Mouse (Mus musculus) heart, embryonic 11.5 days (tissue): Measurements from ENCODE around the gene Slc29a4. TPM values are rescaled to one million over a fixed set of nuclear protein-coding genes. Genes with fewer than 3 reads are reported as not detected.

Source experiments
- ATAC-seq: fragments of 200-750 bp; cut with Nextera tagmentation; replicated peaks from 2 replicates; pipeline ENCODE4 v1.8.0; 2017; ENCODE audit warnings: moderate library complexity; ENCODE audit not compliant: insufficient number of reproducible peaks, low FRiP score, low TSS enrichment
- H3K27ac ChIP-seq: fragments of 300-500 bp; sonication (generic); 2 replicates; pipeline ENCODE4 v1.5.1; 2014; ENCODE audit warnings: mild to moderate bottlenecking, low read depth, low read length
- H3K27me3 ChIP-seq: fragments of 300-500 bp; sonication (generic); 2 replicates; pipeline ENCODE4 v1.6.1; 2014; ENCODE audit warnings: mild to moderate bottlenecking, low read length, mixed read lengths; ENCODE audit not compliant: control insufficient read depth, insufficient read depth
- H3K36me3 ChIP-seq: fragments of 300-500 bp; sonication (generic); 2 replicates; pipeline ENCODE4 v1.6.1; 2014; ENCODE audit warnings: mild to moderate bottlenecking, low read length, moderate library complexity, mixed read lengths; ENCODE audit not compliant: control insufficient read depth, insufficient read depth
- H3K4me1 ChIP-seq: fragments of 300-500 bp; sonication (generic); 2 replicates; pipeline ENCODE4 v1.6.1; 2014; ENCODE audit warnings: low read length; ENCODE audit not compliant: control insufficient read depth, insufficient read depth
- H3K4me2 ChIP-seq: fragments of 300-500 bp; sonication (generic); 2 replicates; pipeline ENCODE4 v1.6.1; 2014; ENCODE audit warnings: mild to moderate bottlenecking, moderate library complexity
- H3K4me3 ChIP-seq: fragments of 300-500 bp; sonication (generic); 2 replicates; pipeline ENCODE4 v1.5.1; 2014; ENCODE audit warnings: low read depth, low read length
- H3K9ac ChIP-seq: fragments of 300-500 bp; sonication (generic); 2 replicates; pipeline ENCODE4 v1.6.1; 2014; ENCODE audit warnings: mild to moderate bottlenecking, low read depth, low read length, moderate library complexity
- H3K9me3 ChIP-seq: fragments of 300-500 bp; sonication (generic); replicated peaks from 2 replicates; pipeline ENCODE4 v1.6.1; 2016; ENCODE audit warnings: low read length; ENCODE audit not compliant: control insufficient read depth
- WGBS: fragments of 180-500 bp; shearing (Covaris S2); extraction: QIAGEN DNeasy Blood & Tissue Kit; methylation state at CpG from one replicate; pipeline ENCODE4 v1.1.7; 2014; ENCODE audit not compliant: insufficient replicate concordance; 5-methylcytosine and 5-hydroxymethylcytosine counted together
- polyA plus RNA-seq: library from polyadenylated mRNA; unstranded; fragments of >200 nt; fragmentation: Nextera tagmentation; extraction: Ambion mirVana; gene quantifications from 2 replicates; pipeline ENCODE4 v1.2.1, GENCODE M21; 2014

The Slc29a4 gene
- 2.1 and 3.1 TPM in 2 replicates for polyA plus RNA-seq

GRCm38 (mm10) chr5:142692248-142692647 is at the start of gene Slc29a4:
TSS of gene Slc29a4 (plus strand) at chr5:142692512.
- H3K4me1 ChIP-seq = no peaks in the 10 kb centered on the region
- no peak within 1 kb of the TSS for H3K4me2 ChIP-seq
- no peaks in the 10 kb centered on the region for H3K9me3 ChIP-seq
- 53% methylated on average over 14 of the region's 14 CpGs for WGBS
- H3K36me3 ChIP-seq = no peaks in the 10 kb centered on the region
- peaks cover 16% of the 10 kb centered on the region; the same call in 1 of the 2 replicates for H3K27me3 ChIP-seq
- ATAC-seq = no peak
- H3K9ac ChIP-seq = no peak within 1 kb of the TSS
- H3K27ac ChIP-seq = no peak within 1 kb of the TSS
- H3K4me3 ChIP-seq = no peak within 1 kb of the TSS

- 0 out of 2 replicates have a peak, but pooled peaks cover 3% of the 10 kb centered on the region for H3K36me3 ChIP-seq
- H3K9ac ChIP-seq = no peak overlapping the region
- no peak for ATAC-seq
- peaks cover 8% of the 10 kb centered on the region for H3K4me1 ChIP-seq
- H3K27ac ChIP-seq = no peak overlapping the region
- H3K9me3 ChIP-seq = no peaks in the 10 kb centered on the region
- 80% methylated on average over 7 of the region's 7 CpGs for WGBS
- H3K4me2 ChIP-seq = no peak overlapping the region
- H3K4me3 ChIP-seq = no peak overlapping the region
- no peaks in the 10 kb centered on the region for H3K27me3 ChIP-seq
These were observed 44.1 kb upstream of the Slc29a4 start for GRCm38 (mm10) chr5:142648162-142648561.

GRCm38 (mm10) chr5:142649460-142650050 is 42.8 kb upstream of the Slc29a4 start:
- Histone ChIP-seq H3K4me1 (peaks cover 8% of the 10 kb centered on the region), H3K4me2 (no peak overlapping the region), H3K36me3 (0 out of 2 replicates have a peak, but pooled peaks cover 3% of the 10 kb centered on the region), H3K9ac (no peak overlapping the region), H3K4me3 (no peak overlapping the region), H3K27me3 (no peaks in the 10 kb centered on the region), H3K27ac (0 out of 2 replicates have a peak overlapping the region, but pooled peaks have one; percentile 1), H3K9me3 (no peaks in the 10 kb centered on the region)
- WGBS = 94% methylated on average over 4 of the region's 4 CpGs
- ATAC-seq = no peak

- Histone ChIP-seq H3K9ac (no peak overlapping the region), H3K4me1 (peaks cover 8% of the 10 kb centered on the region), H3K4me2 (0 out of 2 replicates have a peak overlapping the region, but pooled peaks have one; percentile 11), H3K27ac (peak overlapping the region; percentile 57; the same call in 1 of the 2 replicates), H3K9me3 (no peaks in the 10 kb centered on the region), H3K27me3 (no peaks in the 10 kb centered on the region), H3K36me3 (no peaks in the 10 kb centered on the region), H3K4me3 (no peak overlapping the region)
- ATAC-seq = no peak
- 35% methylated on average over 3 of the region's 3 CpGs for WGBS
These were observed 41.9 kb upstream of the Slc29a4 start for GRCm38 (mm10) chr5:142650390-142650789.

GRCm38 (mm10) chr5:142650794-142651497 is 41.4 kb upstream of the Slc29a4 start:
- 71% methylated on average over 6 of the region's 6 CpGs for WGBS
- Histone ChIP-seq H3K4me3 (0 out of 2 replicates have a peak overlapping the region, but pooled peaks have one; percentile 3), H3K9ac (no peak overlapping the region), H3K4me1 (peaks cover 8% of the 10 kb centered on the region), H3K36me3 (peaks cover 2% of the 10 kb centered on the region; the same call in 1 of the 2 replicates), H3K9me3 (no peaks in the 10 kb centered on the region), H3K27ac (peak overlapping the region; percentile 57; the same call in 1 of the 2 replicates), H3K4me2 (peak overlapping the region; percentile 14; the same call in 1 of the 2 replicates), H3K27me3 (no peaks in the 10 kb centered on the region)
- ATAC-seq = peak; percentile 77

- Histone ChIP-seq H3K9me3 (no peaks in the 10 kb centered on the region), H3K9ac (no peak overlapping the region), H3K36me3 (peaks cover 4% of the 10 kb centered on the region; the same call in 1 of the 2 replicates), H3K4me2 (no peak overlapping the region), H3K4me3 (no peak overlapping the region), H3K27ac (no peak overlapping the region), H3K27me3 (no peaks in the 10 kb centered on the region), H3K4me1 (peaks cover 8% of the 10 kb centered on the region)
- ATAC-seq = no peak
- 71% methylated on average over 4 of the region's 4 CpGs for WGBS
These were observed 40.0 kb upstream of the Slc29a4 start for GRCm38 (mm10) chr5:142652266-142652665.

- no peak for ATAC-seq
- no peak overlapping the region for H3K27ac ChIP-seq
- no peaks in the 10 kb centered on the region for H3K4me1 ChIP-seq
- no peaks in the 10 kb centered on the region for H3K27me3 ChIP-seq
- no peak overlapping the region for H3K4me2 ChIP-seq
- WGBS = 89% methylated on average over 7 of the region's 7 CpGs
- H3K4me3 ChIP-seq = no peak overlapping the region
- peaks cover 39% of the 10 kb centered on the region for H3K36me3 ChIP-seq
- no peak overlapping the region for H3K9ac ChIP-seq
- H3K9me3 ChIP-seq = no peaks in the 10 kb centered on the region
These were observed 31.5 kb upstream of the Slc29a4 start for GRCm38 (mm10) chr5:142660656-142661434.

GRCm38 (mm10) chr5:142667921-142668320 is 24.4 kb upstream of the Slc29a4 start:
- H3K4me1 ChIP-seq = no peaks in the 10 kb centered on the region
- H3K9ac ChIP-seq = no peak overlapping the region
- H3K27me3 ChIP-seq = no peaks in the 10 kb centered on the region
- WGBS = 55% methylated on average over 3 of the region's 3 CpGs
- ATAC-seq = no peak
- H3K9me3 ChIP-seq = no peaks in the 10 kb centered on the region
- H3K4me3 ChIP-seq = no peak overlapping the region
- H3K36me3 ChIP-seq = peaks cover 30% of the 10 kb centered on the region
- H3K27ac ChIP-seq = no peak overlapping the region
- H3K4me2 ChIP-seq = no peak overlapping the region
